Mouse (Mus musculus): ENCODE measurements at regions not wholly inside any gene's neighbourhood (a gene's known extent, or its start where the extent isn't known, plus 50 kb on each side); places are given as distances from the start of the nearest gene placed in this dataset.

DNA sequence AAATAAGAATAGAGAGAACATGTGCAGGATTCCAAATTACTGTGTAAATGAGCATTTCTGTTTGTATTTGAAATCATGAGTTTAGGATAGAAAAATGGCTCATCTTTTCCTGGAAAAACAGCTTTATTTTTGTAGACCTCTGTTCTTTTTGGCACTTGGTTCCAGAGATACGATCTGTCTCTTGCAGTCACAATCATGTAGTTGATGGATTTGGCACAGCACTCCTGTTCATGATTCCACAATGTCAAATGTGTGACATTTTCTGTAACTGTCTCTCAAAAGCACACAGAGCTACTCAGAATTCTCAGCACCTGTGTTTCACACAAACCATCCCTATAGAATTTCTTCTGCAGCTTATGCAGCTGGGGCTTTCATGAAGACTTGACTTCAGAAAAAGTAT is 654.0 kb upstream of the Agtr1b start:
- TF ChIP-seq MXI1 (IDR thresholded peaks at IDR 0.05; ENCODE audit: low read depth, low read length): no peak
- H3K36me3 ChIP-seq (ENCODE audit: control insufficient read depth in 1 of 2, insufficient read depth in 2 of 2, low read length in 2 of 2): no peaks in the 10 kb centered on the region
- no peaks in the 10 kb centered on the region for H3K4me1 ChIP-seq (ENCODE audit: control insufficient read depth in 1 of 2, insufficient read depth in 2 of 2, low read length in 2 of 2)
- no peak for DNase-seq (ENCODE audit: low read depth, low spot score)
- H3K9me3 ChIP-seq (replicated peaks; ENCODE audit: insufficient read depth, low read length): no peaks in the 10 kb centered on the region
- no peak overlapping the region for H3K4me3 ChIP-seq (ENCODE audit: control insufficient read depth in 1 of 2, insufficient read depth in 1 of 2, low read depth in 2 of 2, low read length in 2 of 2)
- H3K27me3 ChIP-seq (ENCODE audit: control insufficient read depth in 1 of 2, insufficient read depth in 2 of 2, low read length in 2 of 2): no peaks in the 10 kb centered on the region
- no peak overlapping the region for H3K9ac ChIP-seq (ENCODE audit: control insufficient read depth, low read depth, low read length, poor library complexity, severe bottlenecking)
- H3K27ac ChIP-seq (ENCODE audit: control insufficient read depth, low read depth, low read length): no peak overlapping the region
- no peaks in the 10 kb centered on the region for H3K79me2 ChIP-seq (ENCODE audit: control insufficient read depth, insufficient read depth, low read length, poor library complexity)

GRCm38 (mm10) chr3:21020297-21020696 is 653.3 kb upstream of the Agtr1b start:
- H3K27me3 ChIP-seq (ENCODE audit: control insufficient read depth in 1 of 2, insufficient read depth in 2 of 2, low read length in 2 of 2): no peaks in the 10 kb centered on the region

DNA sequence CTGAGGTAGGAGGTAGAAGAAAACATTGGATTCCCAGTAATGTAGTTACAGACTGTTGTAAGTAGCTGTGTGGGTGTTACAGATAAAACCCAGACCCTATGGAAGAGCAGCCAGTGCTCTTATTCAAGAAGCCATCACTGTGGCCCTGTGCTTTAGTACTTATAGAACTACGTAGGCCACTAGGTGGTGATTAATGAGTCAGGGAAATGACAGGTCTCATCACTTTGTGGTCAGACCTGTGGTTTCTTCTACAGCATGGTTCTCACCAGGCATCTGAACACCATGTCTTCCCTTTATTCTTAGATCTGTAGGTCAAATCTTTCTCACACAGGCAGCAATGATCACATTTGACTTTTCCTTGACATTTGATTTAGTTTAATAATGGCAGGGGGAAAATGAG is 642.7 kb upstream of the Agtr1b start:
- H3K4me3 ChIP-seq (ENCODE audit: control insufficient read depth in 1 of 2, insufficient read depth in 1 of 2, low read depth in 2 of 2, low read length in 2 of 2): no peak overlapping the region
- H3K36me3 ChIP-seq (ENCODE audit: control insufficient read depth in 1 of 2, insufficient read depth in 2 of 2, low read length in 2 of 2): no peaks in the 10 kb centered on the region
- no peaks in the 10 kb centered on the region; a peak in 1 of 4 replicates for H3K4me1 ChIP-seq (ENCODE audit: control insufficient read depth in 1 of 2, insufficient read depth in 2 of 2, low read length in 2 of 2)
- H3K9me3 ChIP-seq (replicated peaks; ENCODE audit: insufficient read depth, low read length): no peaks in the 10 kb centered on the region
- H3K9ac ChIP-seq (ENCODE audit: control insufficient read depth, low read depth, low read length, poor library complexity, severe bottlenecking): no peak overlapping the region
- H3K27ac ChIP-seq (ENCODE audit: control insufficient read depth, low read depth, low read length): no peak overlapping the region
- H3K27me3 ChIP-seq (ENCODE audit: control insufficient read depth in 1 of 2, insufficient read depth in 2 of 2, low read length in 2 of 2): no peaks in the 10 kb centered on the region
- TF ChIP-seq NRF1 (IDR thresholded peaks at IDR 0.05; ENCODE audit: insufficient read depth, low read depth, low read length, poor library complexity, severe bottlenecking) (no peak), ZKSCAN1 (IDR thresholded peaks at IDR 0.05; ENCODE audit: low read depth, low read length) (no peak), UBTF (IDR thresholded peaks at IDR 0.05; ENCODE audit: borderline replicate concordance, insufficient read depth, low read depth, low read length) (no peak), GABPA (IDR thresholded peaks at IDR 0.05; ENCODE audit: low read depth, low read length) (no peak), ETS1 (IDR thresholded peaks at IDR 0.05; ENCODE audit: low read depth, low read length) (0 out of 2 replicates have a peak, but pooled peaks have one; percentile 16), ELF1 (IDR thresholded peaks at IDR 0.05; ENCODE audit: low read depth, low read length) (no peak), POLR2AphosphoS2 (IDR thresholded peaks at IDR 0.05; ENCODE audit: low read length) (no peak), CHD1 (IDR thresholded peaks at IDR 0.05; ENCODE audit: low read depth, low read length) (no peak), HCFC1 (IDR thresholded peaks at IDR 0.05; ENCODE audit: low read depth, low read length) (no peak), SMC3 (IDR thresholded peaks at IDR 0.05; ENCODE audit: low read depth, low read length) (0 out of 2 replicates have a peak, but pooled peaks have one; percentile 5), USF1 (IDR thresholded peaks at IDR 0.05; ENCODE audit: low read depth, low read length) (no peak), MYB (IDR thresholded peaks at IDR 0.05; ENCODE audit: low read depth, low read length) (no peak), ZNF384 (IDR thresholded peaks at IDR 0.05; ENCODE audit: low read depth, low read length) (no peak), GATA1 (IDR thresholded peaks at IDR 0.05; ENCODE audit: low read depth, low read length) (no peak), EP300 (IDR thresholded peaks at IDR 0.05; ENCODE audit: low read depth in 1 of 2, low read length in 2 of 2) (0 out of 4 replicates have a peak, but pooled peaks of 1 of the 2 experiments have one; percentile 12), JUND (IDR thresholded peaks at IDR 0.05; ENCODE audit: low read depth, low read length) (no peak), TAL1 (IDR thresholded peaks at IDR 0.05; ENCODE audit: low read length) (no peak), POLR2A (IDR thresholded peaks at IDR 0.05; ENCODE audit: control insufficient read depth in 1 of 2, insufficient read depth in 1 of 2, low read depth in 1 of 2, low read length in 2 of 2, poor library complexity in 1 of 2) (no peak)
- H3K79me2 ChIP-seq (ENCODE audit: control insufficient read depth, insufficient read depth, low read length, poor library complexity): no peaks in the 10 kb centered on the region
- DNase-seq (ENCODE audit: low read depth, low spot score): peak; percentile 48

More at GRCm38 (mm10) chr3:21020297-21020696, 653.3 kb upstream of the Agtr1b start:
- Histone ChIP-seq H3K27ac (ENCODE audit: control insufficient read depth, low read depth, low read length) (no peak overlapping the region), H3K4me3 (ENCODE audit: control insufficient read depth in 1 of 2, insufficient read depth in 1 of 2, low read depth in 2 of 2, low read length in 2 of 2) (no peak overlapping the region), H3K9me3 (replicated peaks; ENCODE audit: insufficient read depth, low read length) (no peaks in the 10 kb centered on the region), H3K4me1 (ENCODE audit: control insufficient read depth in 1 of 2, insufficient read depth in 2 of 2, low read length in 2 of 2) (no peaks in the 10 kb centered on the region), H3K36me3 (ENCODE audit: control insufficient read depth in 1 of 2, insufficient read depth in 2 of 2, low read length in 2 of 2) (no peaks in the 10 kb centered on the region), H3K79me2 (ENCODE audit: control insufficient read depth, insufficient read depth, low read length, poor library complexity) (no peaks in the 10 kb centered on the region), H3K9ac (ENCODE audit: control insufficient read depth, low read depth, low read length, poor library complexity, severe bottlenecking) (no peak overlapping the region)
- no peak for DNase-seq (ENCODE audit: low read depth, low spot score)
- TF ChIP-seq CHD2 (IDR thresholded peaks at IDR 0.05; ENCODE audit: low read length) (no peak), E2F4 (IDR thresholded peaks at IDR 0.05; ENCODE audit: borderline replicate concordance, low read depth, low read length) (no peak), BHLHE40 (IDR thresholded peaks at IDR 0.05; ENCODE audit: borderline replicate concordance, low read depth, low read length) (no peak), ETS1 (IDR thresholded peaks at IDR 0.05; ENCODE audit: low read depth, low read length) (no peak), HCFC1 (IDR thresholded peaks at IDR 0.05; ENCODE audit: low read depth, low read length) (no peak), USF2 (IDR thresholded peaks at IDR 0.05; ENCODE audit: borderline replicate concordance in 1 of 2, insufficient read depth in 1 of 2, low read depth in 1 of 2, low read length in 2 of 2) (no peak), TBP (IDR thresholded peaks at IDR 0.05; ENCODE audit: low read depth, low read length) (no peak), ZNF384 (IDR thresholded peaks at IDR 0.05; ENCODE audit: low read depth, low read length) (no peak), MEF2A (IDR thresholded peaks at IDR 0.05; ENCODE audit: extremely low read depth, insufficient replicate concordance, low read depth, low read length, poor library complexity, severe bottlenecking) (no peak), CHD1 (IDR thresholded peaks at IDR 0.05; ENCODE audit: low read depth, low read length) (no peak), USF1 (IDR thresholded peaks at IDR 0.05; ENCODE audit: low read depth, low read length) (no peak), NRF1 (IDR thresholded peaks at IDR 0.05; ENCODE audit: insufficient read depth, low read depth, low read length, poor library complexity, severe bottlenecking) (no peak), TAL1 (IDR thresholded peaks at IDR 0.05; ENCODE audit: low read length) (no peak), ZMIZ1 (IDR thresholded peaks at IDR 0.05; ENCODE audit: low read depth, low read length) (no peak), MYB (IDR thresholded peaks at IDR 0.05; ENCODE audit: low read depth, low read length) (no peak), ZC3H11A (IDR thresholded peaks at IDR 0.05; ENCODE audit: low read depth, low read length) (no peak), UBTF (IDR thresholded peaks at IDR 0.05; ENCODE audit: borderline replicate concordance, insufficient read depth, low read depth, low read length) (no peak)
